Mouse (Mus musculus) testis, adult 2 months (tissue): ENCODE measurements at regions not wholly inside any gene's neighbourhood (a gene's known extent, or its start where the extent isn't known, plus 50 kb on each side); places are given as distances from the start of the nearest gene placed in this dataset.

Source experiments
- H3K27ac ChIP-seq: fragments of 200-500 bp; 2 replicates; pipeline ENCODE4 v1.5.1; 2012; ENCODE audit warnings: low read depth, low read length; ENCODE audit not compliant: control insufficient read depth, insufficient read depth
- H3K27me3 ChIP-seq: fragments of 200-500 bp; 2 replicates; pipeline ENCODE4 v1.6.1; 2012; ENCODE audit warnings: mild to moderate bottlenecking, low read length, moderate library complexity; ENCODE audit not compliant: control insufficient read depth, insufficient read depth
- H3K36me3 ChIP-seq: fragments of 200-500 bp; 2 replicates; pipeline ENCODE4 v1.6.1; 2012; ENCODE audit warnings: mild to moderate bottlenecking, low read length; ENCODE audit not compliant: control insufficient read depth, insufficient read depth
- H3K4me1 ChIP-seq: fragments of 200-500 bp; 2 replicates; pipeline ENCODE4 v1.6.1; 2012; ENCODE audit warnings: low read length; ENCODE audit not compliant: control insufficient read depth, insufficient read depth
- H3K4me3 ChIP-seq: fragments of 200-500 bp; 2 replicates; pipeline ENCODE4 v1.5.1; 2012; ENCODE audit warnings: low read depth, mild to moderate bottlenecking, low read length, moderate library complexity, mixed read lengths; ENCODE audit not compliant: control insufficient read depth
- CTCF ChIP-seq: fragments of 200-500 bp; IDR thresholded peaks from 2 replicates; pipeline ENCODE4 v1.5.1; 2012; ENCODE audit warnings: low read depth, mild to moderate bottlenecking, inconsistent platforms, low read length, moderate library complexity; ENCODE audit not compliant: control insufficient read depth, insufficient read depth, insufficient replicate concordance
- POLR2A ChIP-seq: fragments of 200-500 bp; IDR thresholded peaks from 2 replicates; pipeline ENCODE4 v1.6.1; 2012; ENCODE audit warnings: low read depth, mild to moderate bottlenecking, inconsistent platforms, low read length, moderate library complexity; ENCODE audit not compliant: control insufficient read depth

GRCm38 (mm10) chr15:7676970-7677369 lies 133.7 kb upstream of the Gdnf start:
- Histone ChIP-seq H3K4me1 (no peaks in the 10 kb centered on the region), H3K27me3 (no peaks in the 10 kb centered on the region), H3K27ac (no peak overlapping the region), H3K4me3 (no peak overlapping the region), H3K36me3 (no peaks in the 10 kb centered on the region)
- TF ChIP-seq CTCF (no peak), POLR2A (no peak)

- Histone ChIP-seq H3K27me3 (no peaks in the 10 kb centered on the region), H3K36me3 (no peaks in the 10 kb centered on the region), H3K4me3 (no peak overlapping the region), H3K27ac (no peak overlapping the region), H3K4me1 (no peaks in the 10 kb centered on the region)
- TF ChIP-seq POLR2A: no peak
- TF ChIP-seq CTCF: no peak
Observed at GRCm38 (mm10) chr15:7678711-7679110, 131.9 kb upstream of the Gdnf start.

GRCm38 (mm10) chr15:7681011-7681410 lies 129.6 kb upstream of the Gdnf start:
- no peaks in the 10 kb centered on the region for H3K4me1 ChIP-seq
- H3K27ac ChIP-seq: no peak overlapping the region
- no peaks in the 10 kb centered on the region for H3K36me3 ChIP-seq
- H3K27me3 ChIP-seq: no peaks in the 10 kb centered on the region
- no peak overlapping the region for H3K4me3 ChIP-seq
- TF ChIP-seq CTCF (no peak), POLR2A (no peak)

GRCm38 (mm10) chr15:7683235-7683974 lies 127.2 kb upstream of the Gdnf start:
- no peak overlapping the region for H3K27ac ChIP-seq
- TF ChIP-seq CTCF (no peak), POLR2A (no peak)
- no peak overlapping the region for H3K4me3 ChIP-seq
- no peaks in the 10 kb centered on the region for H3K36me3 ChIP-seq
- peaks cover 9% of the 10 kb centered on the region for H3K4me1 ChIP-seq
- no peaks in the 10 kb centered on the region for H3K27me3 ChIP-seq

- no peak for TF ChIP-seq POLR2A
- TF ChIP-seq CTCF: no peak
- no peaks in the 10 kb centered on the region for H3K27me3 ChIP-seq
- H3K4me3 ChIP-seq: no peak overlapping the region
- no peaks in the 10 kb centered on the region for H3K36me3 ChIP-seq
- no peak overlapping the region for H3K27ac ChIP-seq
- H3K4me1 ChIP-seq: peaks cover 9% of the 10 kb centered on the region
Observed at GRCm38 (mm10) chr15:7691251-7691650, 119.4 kb upstream of the Gdnf start.

GRCm38 (mm10) chr15:7692096-7692495 lies 118.5 kb upstream of the Gdnf start:
- Histone ChIP-seq H3K27ac (no peak overlapping the region), H3K36me3 (no peaks in the 10 kb centered on the region), H3K4me3 (no peak overlapping the region), H3K27me3 (no peaks in the 10 kb centered on the region), H3K4me1 (peaks cover under 1% of the 10 kb centered on the region; the same call in 1 of the 2 replicates)
- no peak for TF ChIP-seq POLR2A
- no peak for TF ChIP-seq CTCF

GRCm38 (mm10) chr15:7694037-7694436 lies 116.6 kb upstream of the Gdnf start:
- Histone ChIP-seq H3K27me3 (no peaks in the 10 kb centered on the region), H3K27ac (no peak overlapping the region), H3K36me3 (no peaks in the 10 kb centered on the region), H3K4me3 (no peak overlapping the region), H3K4me1 (no peaks in the 10 kb centered on the region)
- TF ChIP-seq POLR2A: no peak
- no peak for TF ChIP-seq CTCF

- TF ChIP-seq POLR2A: no peak
- no peak for TF ChIP-seq CTCF
- no peaks in the 10 kb centered on the region for H3K4me1 ChIP-seq
Observed at GRCm38 (mm10) chr15:7697724-7698123, 112.9 kb upstream of the Gdnf start.

More at GRCm38 (mm10) chr15:7697724-7698123, 112.9 kb upstream of the Gdnf start:
- no peak overlapping the region for H3K27ac ChIP-seq
- H3K36me3 ChIP-seq: no peaks in the 10 kb centered on the region
- H3K4me3 ChIP-seq: no peak overlapping the region
- H3K27me3 ChIP-seq: no peaks in the 10 kb centered on the region
